Mouse (Mus musculus) inflammation-experienced regulatory T-cells, adult 6 months (primary cell): ENCODE results near the gene Snx6. TPM values are rescaled to one million over a fixed set of nuclear protein-coding genes. Genes with fewer than 3 reads are reported as not detected.
"Not testable (repeated sequence)": the region's sequence is repeated elsewhere in the genome, so short reads cannot be mapped to it uniquely, and the experiment has no call there.

Experiments
- ATAC-seq: one replicate; pipeline ENCODE4 v1.8.0; 2017
- polyA plus RNA-seq, 3 experiments: library from polyadenylated mRNA; unstranded; fragments of 100-300 nt; shearing (Covaris generic); gene quantifications; one replicate each; pipeline ENCODE4 v1.2.1; 2017

Gene Snx6
- polyA plus RNA-seq, 3 experiments from 2014 or later: 152 to 187 (median 170) TPM

DNA sequence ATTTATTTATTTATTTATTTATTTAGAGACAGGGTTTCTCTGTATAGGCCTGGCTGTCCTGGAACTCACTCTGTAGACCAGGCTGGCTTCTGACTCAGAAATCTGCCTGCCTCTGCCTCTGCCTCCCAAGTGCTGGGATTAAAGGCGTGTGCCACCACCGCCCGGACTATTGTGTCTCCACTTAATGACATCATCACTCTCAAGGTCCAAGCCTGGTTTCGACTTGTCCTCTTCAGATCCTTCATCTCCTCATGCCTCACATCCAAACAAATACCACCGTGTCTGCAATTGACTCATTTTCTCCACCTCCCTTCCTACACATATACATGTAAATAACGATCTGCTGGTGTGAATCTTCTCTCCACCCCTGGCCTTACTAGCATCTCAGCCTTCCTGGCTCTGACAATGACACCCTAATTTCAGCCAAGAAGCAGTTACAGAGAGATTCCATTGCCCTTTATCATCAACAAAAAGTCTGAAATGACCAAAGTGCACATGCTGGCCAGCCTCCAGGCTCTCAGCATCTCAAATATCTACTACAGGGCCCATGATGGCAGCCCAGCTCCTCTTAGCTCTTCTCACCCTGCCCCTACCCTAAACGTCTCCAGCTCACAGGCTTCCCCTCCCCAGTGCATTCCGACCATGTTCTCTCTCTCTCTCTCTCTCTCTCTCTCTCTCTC is 1.2 kb upstream of the Snx6 start:
- no peak for ATAC-seq

DNA sequence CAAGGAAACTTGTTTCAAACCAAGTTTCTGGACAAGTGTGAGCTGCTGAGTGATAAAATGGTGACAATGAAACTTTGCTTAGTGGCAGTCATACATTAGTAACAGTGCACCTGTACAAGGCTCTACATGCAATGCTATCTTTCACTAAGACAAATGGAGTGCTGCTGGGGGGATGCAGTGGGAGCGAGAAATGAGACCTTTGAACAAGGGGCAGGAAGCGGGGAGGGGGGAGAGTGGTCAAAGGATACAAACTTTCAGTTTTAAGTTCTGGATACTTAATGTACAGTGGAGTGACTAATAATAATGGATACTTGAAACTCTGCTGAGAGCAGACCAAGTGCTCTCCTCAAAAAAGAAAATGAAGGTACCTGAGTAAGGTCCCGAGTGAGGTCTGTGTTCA is 1.1 kb downstream of the Snx6 start:
- ATAC-seq: no peak

GRCm38 (mm10) chr12:54791465-54791864 is 4.0 kb downstream of the Snx6 start:
- no peak for ATAC-seq

- ATAC-seq: no peak
Observed at GRCm38 (mm10) chr12:54789346-54790143, 6.0 kb downstream of the Snx6 start.

- no peak for ATAC-seq
Observed at GRCm38 (mm10) chr12:54763624-54764023, 31.9 kb downstream of the Snx6 start.

GRCm38 (mm10) chr12:54760676-54761075 is 34.8 kb downstream of the Snx6 start:
- ATAC-seq: no peak

DNA sequence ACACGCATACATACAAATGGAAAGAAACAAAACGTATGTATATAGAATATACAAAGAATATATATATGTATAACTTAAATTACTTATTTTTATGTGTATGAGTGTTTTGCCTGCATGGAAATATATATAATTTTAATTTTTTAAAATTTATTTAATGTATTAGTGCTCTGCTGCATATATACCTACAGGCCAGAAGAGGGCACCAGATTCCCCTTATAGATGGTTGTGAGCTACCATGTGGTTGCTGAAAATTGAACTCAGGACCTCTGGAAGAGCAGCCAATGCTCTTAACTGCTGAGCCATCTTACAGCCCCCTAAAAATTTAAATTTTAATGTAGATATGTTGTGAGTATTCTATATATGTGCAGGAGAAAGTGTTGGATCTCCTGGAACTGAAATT is 36.7 kb downstream of the Snx6 start:
- ATAC-seq: no peak

DNA sequence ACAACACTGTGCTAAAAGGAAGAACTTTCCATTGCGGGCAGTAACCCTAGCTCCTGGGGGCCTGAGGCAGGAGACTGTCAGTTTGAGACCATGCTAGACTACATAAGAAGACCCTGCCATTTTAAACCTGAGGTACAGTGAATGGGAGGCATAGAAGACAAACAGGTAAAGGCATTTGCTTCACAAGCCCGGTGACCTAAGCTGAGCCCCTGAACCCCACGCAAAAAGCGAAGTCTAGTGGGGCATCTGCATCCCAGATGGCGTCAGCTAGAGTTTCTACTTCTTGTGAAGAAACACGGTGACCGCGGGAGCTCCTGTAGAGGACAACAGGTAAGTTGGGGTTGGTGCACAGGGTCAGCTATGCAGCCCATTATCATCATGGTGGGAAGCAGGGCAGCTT is 46.9 kb downstream of the Snx6 start:
- ATAC-seq: no peak

- ATAC-seq: peak; percentile 39
Observed at GRCm38 (mm10) chr12:54738661-54739243, 56.8 kb downstream of the Snx6 start.

GRCm38 (mm10) chr12:54737891-54738660 is 57.4 kb downstream of the Snx6 start:
- peak; percentile 68 for ATAC-seq

- peak; percentile 42 for ATAC-seq
Observed at GRCm38 (mm10) chr12:54734307-54735131, 61.0 kb downstream of the Snx6 start.

- ATAC-seq: peak; percentile 81
Observed at GRCm38 (mm10) chr12:54729140-54730059, 66.1 kb downstream of the Snx6 start.

DNA sequence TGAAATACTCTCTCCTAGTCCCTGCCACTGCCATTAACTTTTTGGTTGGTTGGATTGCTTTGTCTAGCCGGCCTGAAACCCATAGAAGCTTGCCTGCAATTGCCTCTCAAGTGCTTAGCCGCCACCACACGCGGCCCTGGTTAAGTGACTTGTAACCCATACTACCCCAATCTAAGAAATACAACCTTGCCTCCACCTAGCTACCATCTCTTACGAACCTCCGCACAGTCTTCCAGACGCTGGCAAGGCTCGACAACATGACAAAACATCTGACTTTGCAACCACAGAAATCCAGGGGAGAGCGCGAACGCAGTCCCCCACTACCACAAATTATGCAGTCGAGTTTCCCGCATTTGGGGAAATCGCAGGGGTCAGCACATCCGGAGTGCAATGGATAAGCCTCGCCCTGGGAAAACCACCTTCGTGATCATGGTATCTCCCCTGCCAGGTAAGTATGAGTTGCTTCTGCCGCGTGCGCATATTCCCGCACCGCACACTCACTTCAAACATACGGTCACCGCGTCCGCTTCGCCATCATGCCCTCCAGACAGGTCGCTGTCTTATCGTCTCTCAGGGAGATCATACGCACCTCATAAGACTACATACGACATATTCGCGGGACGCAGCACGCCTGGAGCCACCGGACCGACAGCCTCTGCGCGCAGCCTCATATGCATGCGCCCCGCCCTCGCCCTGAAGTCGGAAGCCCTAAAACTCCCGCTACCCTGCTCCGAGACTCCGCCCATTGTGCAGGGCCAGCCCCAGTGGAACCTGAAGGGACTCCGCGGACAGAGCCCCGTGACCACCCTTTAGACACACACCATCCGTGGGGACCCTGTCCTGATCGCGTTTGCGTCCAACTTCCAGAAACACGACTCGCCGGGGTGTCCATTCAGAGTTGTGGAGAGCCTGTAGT is 76.4 kb downstream of the Snx6 start:
- peak; percentile 80 for ATAC-seq

DNA sequence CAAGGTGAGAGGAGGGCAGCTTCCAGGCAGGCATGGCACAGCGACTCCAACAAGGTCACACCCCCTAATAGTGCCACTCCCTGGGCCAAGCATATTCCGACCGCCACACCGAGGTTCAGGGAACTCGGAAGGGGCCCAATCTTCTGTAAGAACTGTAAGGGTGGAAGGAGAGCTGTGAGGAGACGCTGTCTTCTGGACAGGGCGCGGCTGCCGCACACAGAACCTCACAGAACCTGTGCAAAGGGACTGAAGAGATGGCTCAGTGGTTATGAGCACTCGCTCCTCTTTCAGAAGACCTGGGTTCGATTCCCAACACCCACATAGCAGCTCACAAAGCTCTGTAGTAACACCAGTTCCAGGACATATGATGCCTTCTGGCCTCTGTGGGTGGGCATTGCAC is 78.0 kb downstream of the Snx6 start:
- ATAC-seq: not testable (repeated sequence)

DNA sequence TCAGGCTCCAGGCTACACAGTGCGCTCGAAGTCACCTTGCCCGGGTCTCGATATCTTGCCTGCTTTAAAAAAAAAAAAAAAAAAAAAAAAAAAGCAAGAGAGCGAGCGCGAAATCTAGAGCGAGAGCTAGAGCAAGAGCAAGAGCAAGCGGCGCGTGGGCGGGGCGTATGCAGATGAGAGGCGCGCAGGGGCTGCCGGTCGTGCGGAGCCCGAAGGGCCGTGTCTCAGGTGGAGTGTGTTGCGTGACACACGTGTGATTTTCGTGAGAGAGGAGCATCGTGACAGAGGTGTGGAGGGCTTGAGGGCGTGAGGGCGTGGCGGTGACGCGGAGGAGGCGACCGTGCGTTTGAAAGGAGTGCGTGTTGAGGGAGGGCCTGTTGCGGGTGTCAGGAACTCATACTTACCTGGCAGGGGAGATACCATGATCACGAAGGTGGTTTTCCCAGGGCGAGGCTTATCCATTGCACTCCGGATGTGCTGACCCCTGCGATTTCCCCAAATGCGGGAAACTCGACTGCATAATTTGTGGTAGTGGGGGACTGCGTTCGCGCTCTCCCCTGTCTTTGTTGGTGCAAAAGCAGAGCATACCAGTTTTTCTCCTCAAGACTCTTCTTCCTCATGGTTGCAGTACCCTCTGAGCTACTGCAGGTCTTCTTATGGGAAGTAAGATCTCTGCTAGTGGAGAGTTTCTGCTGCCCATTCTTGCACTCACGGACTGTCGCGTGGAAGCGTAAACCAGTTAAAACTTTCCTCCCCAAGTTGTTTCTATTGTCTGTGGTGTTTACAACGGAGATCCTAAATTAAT is 81.5 kb downstream of the Snx6 start:
- ATAC-seq: peak; percentile 48

GRCm38 (mm10) chr12:54710494-54710879 is 85.0 kb downstream of the Snx6 start:
- peak; percentile 66 for ATAC-seq

- ATAC-seq: peak; percentile 55
Observed at GRCm38 (mm10) chr12:54709691-54710493, 85.6 kb downstream of the Snx6 start.

- ATAC-seq: no peak
Observed at GRCm38 (mm10) chr12:54699394-54699793, 96.1 kb downstream of the Snx6 start.
